Mouse (Mus musculus) lung, embryonic 16.5 days (tissue): ENCODE measurements around the gene Pet117. TPM values are rescaled to one million over a fixed set of nuclear protein-coding genes. Genes with fewer than 3 reads are reported as not detected.

ENCODE experiments used
- ATAC-seq: fragments of 200-750 bp; cut with Nextera tagmentation; 2 replicates; pipeline ENCODE4 v1.8.0; 2017; ENCODE audit warnings: low read depth, mild to moderate bottlenecking, moderate library complexity
- H3K27ac ChIP-seq: fragments of 300-500 bp; sonication (generic); 2 replicates; pipeline ENCODE4 v1.5.1; 2014; ENCODE audit warnings: mild to moderate bottlenecking, control low read depth, low read length
- H3K27me3 ChIP-seq: fragments of 300-500 bp; sonication (generic); 2 replicates; pipeline ENCODE4 v1.6.1; 2014; ENCODE audit warnings: low read depth, low read length, mixed read lengths; ENCODE audit not compliant: control insufficient read depth, insufficient read depth
- H3K36me3 ChIP-seq: fragments of 300-500 bp; sonication (generic); 2 replicates; pipeline ENCODE4 v1.6.1; 2014; ENCODE audit warnings: low read length; ENCODE audit not compliant: control insufficient read depth, insufficient read depth
- H3K4me1 ChIP-seq: fragments of 300-500 bp; sonication (generic); replicated peaks from 2 replicates; pipeline ENCODE4 v1.6.1; 2014; ENCODE audit warnings: low read length, mixed read lengths; ENCODE audit not compliant: control insufficient read depth, insufficient read depth
- H3K4me2 ChIP-seq: fragments of 300-500 bp; sonication (generic); 2 replicates; pipeline ENCODE4 v1.6.1; 2014; ENCODE audit warnings: low read depth, low read length, control low read depth
- H3K4me3 ChIP-seq: fragments of 300-500 bp; sonication (generic); 2 replicates; pipeline ENCODE4 v1.5.1; 2014; ENCODE audit warnings: mild to moderate bottlenecking, low read length, control low read depth
- H3K9ac ChIP-seq: fragments of 300-500 bp; sonication (generic); 2 replicates; pipeline ENCODE4 v1.6.1; 2014; ENCODE audit warnings: low read length, control low read depth
- H3K9me3 ChIP-seq: fragments of 300-500 bp; sonication (generic); 2 replicates; pipeline ENCODE4 v1.6.1; 2016; ENCODE audit warnings: low read length; ENCODE audit not compliant: control insufficient read depth
- WGBS: fragments of 180-500 bp; shearing (Covaris S2); extraction: QIAGEN DNeasy Blood & Tissue Kit; methylation state at CpG from one replicate; pipeline ENCODE4 v1.1.7; 2014; 5-methylcytosine and 5-hydroxymethylcytosine counted together
- polyA plus RNA-seq: library from polyadenylated mRNA; unstranded; fragments of >200 nt; fragmentation: Nextera tagmentation; extraction: Ambion mirVana; gene quantifications from 2 replicates; pipeline ENCODE4 v1.2.1, GENCODE M21; 2015

The Pet117 gene
- polyA plus RNA-seq, 1 experiment from 2014 or later = 2.4 TPM

DNA sequence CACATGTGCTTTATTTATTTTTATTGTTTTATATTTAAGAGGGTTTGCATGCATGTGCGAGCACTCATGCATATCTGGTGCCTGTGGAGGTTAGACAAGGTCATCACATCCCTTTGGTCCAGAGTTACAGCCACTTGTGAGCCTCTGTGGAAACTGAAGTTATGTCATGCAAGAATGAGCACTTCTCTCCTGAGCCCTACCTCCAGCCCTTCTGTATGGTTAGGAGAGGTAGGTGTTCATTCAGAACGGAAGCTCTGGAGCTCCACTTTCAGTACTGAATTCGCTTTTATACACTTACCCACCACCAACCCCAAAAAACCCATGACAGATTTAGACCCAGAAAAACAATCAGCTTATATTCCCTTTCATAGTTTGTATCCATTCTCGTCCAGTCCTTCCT, 2.8 kb downstream of the Pet117 start:
- no peaks in the 10 kb centered on the region for H3K27me3 ChIP-seq
- H3K4me2 ChIP-seq = no peak overlapping the region
- peaks cover 11% of the 10 kb centered on the region for H3K4me1 ChIP-seq
- ATAC-seq = no peak
- no peaks in the 10 kb centered on the region for H3K9me3 ChIP-seq
- WGBS = 87% methylated on average over 4 of the region's 4 CpGs
- no peak overlapping the region for H3K9ac ChIP-seq
- peaks cover 20% of the 10 kb centered on the region for H3K36me3 ChIP-seq
- no peak overlapping the region for H3K27ac ChIP-seq
- H3K4me3 ChIP-seq = no peak overlapping the region

DNA sequence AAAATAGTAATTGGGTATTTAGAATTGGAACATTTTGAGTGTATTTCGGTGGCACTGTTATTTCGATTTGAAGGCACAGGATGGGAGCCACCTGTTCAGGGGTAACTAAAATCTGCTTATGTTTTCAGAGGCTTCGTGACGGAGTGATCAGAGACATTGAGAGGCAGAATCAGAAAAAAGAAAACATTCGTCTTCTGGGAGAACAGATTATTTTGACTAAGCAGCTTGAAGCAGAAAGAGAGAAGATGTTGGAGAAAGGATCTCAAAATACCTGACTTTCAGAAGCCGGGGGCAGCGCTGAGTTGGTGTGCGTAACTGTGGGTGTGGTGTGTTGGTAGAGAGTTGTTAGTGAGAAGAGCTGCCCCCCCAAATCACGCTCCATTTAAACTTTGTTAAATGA, 4.3 kb downstream of the Pet117 start:
- Histone ChIP-seq H3K36me3 (peaks cover 29% of the 10 kb centered on the region), H3K4me1 (peaks cover 11% of the 10 kb centered on the region), H3K27me3 (no peaks in the 10 kb centered on the region), H3K4me3 (no peak overlapping the region), H3K9ac (no peak overlapping the region), H3K27ac (no peak overlapping the region), H3K4me2 (no peak overlapping the region), H3K9me3 (no peaks in the 10 kb centered on the region)
- 88% methylated on average over 9 of the region's 9 CpGs for WGBS
- no peak for ATAC-seq

DNA sequence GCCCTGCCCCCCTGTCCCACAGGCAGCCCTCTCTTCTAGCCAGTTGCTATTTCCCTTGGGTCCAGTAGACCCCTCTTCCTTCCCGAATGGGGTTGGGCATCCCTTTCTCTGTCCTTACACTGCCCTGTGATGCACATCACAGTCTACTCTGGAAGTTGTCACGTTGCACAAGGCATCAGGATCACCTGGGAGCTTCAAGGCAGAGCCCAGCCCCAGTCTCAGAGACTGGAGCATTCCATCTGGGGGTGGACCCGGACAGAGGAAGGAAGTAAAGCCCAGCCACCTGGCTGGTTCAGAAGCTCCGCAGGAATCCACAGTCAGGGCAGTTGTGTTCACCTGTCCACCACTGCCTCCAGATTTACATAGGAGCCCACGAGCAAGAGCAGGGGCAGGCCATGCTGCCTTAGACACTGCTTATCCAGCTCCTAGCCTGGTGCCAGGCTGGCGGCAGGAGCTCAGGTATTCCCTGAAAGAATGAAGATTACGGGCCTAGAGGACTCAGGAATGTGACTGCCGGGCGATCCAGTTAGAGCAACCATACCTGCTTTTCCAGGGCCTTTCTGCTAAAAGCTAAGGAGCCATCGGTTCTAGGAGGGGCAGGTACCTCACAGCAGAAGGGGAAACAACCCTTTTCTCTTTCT, 6.4 kb downstream of the Pet117 start:
- Histone ChIP-seq H3K36me3 (peaks cover 39% of the 10 kb centered on the region), H3K27ac (no peak overlapping the region), H3K27me3 (no peaks in the 10 kb centered on the region), H3K4me3 (no peak overlapping the region), H3K9me3 (no peaks in the 10 kb centered on the region), H3K4me2 (no peak overlapping the region), H3K4me1 (peaks cover 3% of the 10 kb centered on the region), H3K9ac (no peak overlapping the region; the same call in 1 of the 2 replicates)
- WGBS = 72% methylated on average over 10 of the region's 10 CpGs
- peak; percentile 54; the same call in 1 of the 2 replicates for ATAC-seq

DNA sequence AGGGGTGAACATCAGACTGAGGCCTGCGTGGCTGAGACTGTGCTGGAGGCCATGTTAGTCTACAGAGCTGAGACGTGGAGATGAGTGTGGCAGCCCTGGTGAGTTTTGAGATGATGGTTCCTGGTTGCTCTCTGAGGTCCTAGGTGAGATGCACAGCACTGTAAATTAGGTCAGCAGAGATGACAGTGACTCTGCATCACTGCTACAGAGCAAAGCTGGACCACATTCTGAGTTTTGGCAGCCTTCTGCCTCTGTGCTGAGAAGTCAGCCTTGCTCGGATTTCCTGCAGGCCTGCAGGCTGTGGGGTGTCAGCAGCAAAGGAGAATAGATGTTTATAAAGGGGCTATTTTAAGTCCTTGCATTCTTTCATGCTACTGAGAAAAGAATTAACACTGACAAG, 12.5 kb downstream of the Pet117 start:
- H3K27ac ChIP-seq = no peak overlapping the region; the same call in 1 of the 2 replicates
- ATAC-seq = peak; percentile 26; the same call in 1 of the 2 replicates
- H3K4me2 ChIP-seq = no peak overlapping the region
- H3K9me3 ChIP-seq = no peaks in the 10 kb centered on the region
- peaks cover 38% of the 10 kb centered on the region for H3K36me3 ChIP-seq
- no peak overlapping the region for H3K9ac ChIP-seq
- no peaks in the 10 kb centered on the region for H3K27me3 ChIP-seq
- H3K4me3 ChIP-seq = no peak overlapping the region
- H3K4me1 ChIP-seq = no peaks in the 10 kb centered on the region
- 78% methylated on average over 3 of the region's 3 CpGs for WGBS

DNA sequence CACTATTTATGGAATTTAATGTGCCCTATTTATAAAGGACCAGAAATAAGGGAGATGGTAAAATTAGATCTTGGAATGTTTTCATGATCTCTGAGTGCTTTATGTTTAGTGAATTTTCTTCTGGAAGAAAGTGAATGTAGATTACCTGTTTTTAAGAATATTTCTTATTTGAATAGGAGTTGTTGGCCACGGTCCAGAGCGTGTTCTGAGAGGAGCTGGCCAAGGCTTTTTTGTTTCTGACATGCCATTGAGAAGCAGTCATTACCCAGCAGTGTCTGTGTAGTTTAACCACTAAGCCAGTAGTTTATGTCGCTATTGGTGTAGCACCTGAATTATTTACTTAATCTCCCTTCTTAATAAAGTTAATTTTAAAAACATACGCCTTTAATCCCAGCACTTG, 12.9 kb downstream of the Pet117 start:
- no peak overlapping the region for H3K4me2 ChIP-seq
- ATAC-seq = no peak
- no peaks in the 10 kb centered on the region for H3K27me3 ChIP-seq
- 84% methylated on average over 4 of the region's 4 CpGs for WGBS
- no peak overlapping the region for H3K4me3 ChIP-seq
- H3K9ac ChIP-seq = no peak overlapping the region
- H3K36me3 ChIP-seq = peaks cover 36% of the 10 kb centered on the region
- no peak overlapping the region for H3K27ac ChIP-seq
- H3K4me1 ChIP-seq = no peaks in the 10 kb centered on the region
- no peaks in the 10 kb centered on the region for H3K9me3 ChIP-seq

DNA sequence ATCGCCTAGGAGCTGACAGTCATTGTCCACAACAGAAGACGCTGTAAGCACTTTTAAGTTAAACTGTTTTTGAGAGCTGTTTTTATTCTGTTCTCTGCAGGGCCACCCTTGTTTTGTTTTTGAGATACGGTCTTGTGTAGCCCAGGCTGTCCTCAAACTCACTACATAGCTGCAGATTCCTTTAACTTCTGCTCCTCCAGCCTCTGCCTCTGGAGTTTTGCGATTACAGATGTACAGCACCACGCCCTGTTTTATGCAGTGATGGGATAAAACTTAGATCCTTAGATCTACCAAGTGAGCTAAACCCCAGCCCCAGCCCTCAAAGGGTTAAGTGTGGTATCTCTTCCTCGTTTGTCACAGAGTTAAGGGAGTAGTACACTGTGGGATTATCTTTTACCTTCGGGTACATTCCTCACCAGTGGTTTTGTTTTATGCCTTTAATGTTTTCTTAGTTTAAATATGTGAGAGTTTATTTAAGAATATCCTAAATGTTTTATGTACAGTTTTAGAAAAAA, 13.9 kb downstream of the Pet117 start:
- no peaks in the 10 kb centered on the region for H3K27me3 ChIP-seq
- peaks cover 32% of the 10 kb centered on the region for H3K36me3 ChIP-seq
- H3K4me1 ChIP-seq = no peaks in the 10 kb centered on the region
- no peak for ATAC-seq
- H3K4me3 ChIP-seq = no peak overlapping the region
- H3K27ac ChIP-seq = no peak overlapping the region
- H3K4me2 ChIP-seq = no peak overlapping the region
- H3K9me3 ChIP-seq = no peaks in the 10 kb centered on the region
- WGBS = 77% methylated on average over 7 of the region's 7 CpGs
- no peak overlapping the region for H3K9ac ChIP-seq

DNA sequence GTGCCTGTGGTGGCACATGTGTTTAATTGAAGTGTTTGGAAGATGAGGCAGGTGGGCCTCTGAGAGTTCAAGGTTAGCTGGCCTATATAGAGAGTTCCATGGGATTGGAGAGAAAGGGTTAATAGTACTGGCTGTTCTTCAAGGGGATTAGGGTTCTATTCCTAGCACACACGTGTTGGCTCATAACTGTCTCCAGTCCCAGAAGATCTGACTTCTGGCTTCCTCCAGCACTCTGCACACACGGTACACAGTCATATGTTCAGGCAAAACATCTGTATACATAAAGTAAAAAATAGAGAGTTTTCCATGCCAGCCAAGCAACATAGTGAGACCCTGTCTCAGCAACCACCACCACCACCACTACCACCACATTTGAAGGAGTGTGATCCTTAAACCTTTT, 17.5 kb downstream of the Pet117 start:
- 71% methylated on average over 2 of the region's 2 CpGs for WGBS
- no peak overlapping the region for H3K27ac ChIP-seq
- H3K9me3 ChIP-seq = no peaks in the 10 kb centered on the region
- no peaks in the 10 kb centered on the region for H3K27me3 ChIP-seq
- H3K4me3 ChIP-seq = no peak overlapping the region
- peaks cover 39% of the 10 kb centered on the region for H3K36me3 ChIP-seq
- H3K4me1 ChIP-seq = no peaks in the 10 kb centered on the region
- ATAC-seq = no peak
- H3K9ac ChIP-seq = no peak overlapping the region
- H3K4me2 ChIP-seq = no peak overlapping the region

DNA sequence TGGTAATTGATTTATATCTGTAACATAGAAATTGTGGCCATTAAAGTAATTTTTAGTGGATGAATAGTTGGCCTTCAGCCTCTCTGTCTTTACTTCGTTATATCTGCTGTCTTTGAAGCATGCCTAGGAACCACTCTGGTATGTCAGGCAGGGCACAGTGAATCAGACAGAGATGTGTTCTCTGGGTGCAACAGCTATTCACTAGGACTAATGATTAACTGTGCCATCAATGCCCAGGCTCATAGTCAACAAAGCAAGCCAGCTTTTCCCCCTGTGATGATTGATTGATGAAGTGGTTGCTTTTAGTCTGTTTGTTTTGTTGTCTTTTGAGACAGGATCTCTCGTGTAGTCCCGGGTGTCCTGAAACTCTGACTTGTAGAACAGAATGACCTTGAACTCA, 19.6 kb downstream of the Pet117 start:
- WGBS = 42% methylated on average over 3 of the region's 3 CpGs
- H3K4me1 ChIP-seq = no peaks in the 10 kb centered on the region
- no peak overlapping the region for H3K9ac ChIP-seq
- no peak overlapping the region for H3K4me3 ChIP-seq
- no peak overlapping the region for H3K27ac ChIP-seq
- H3K4me2 ChIP-seq = no peak overlapping the region
- peaks cover 38% of the 10 kb centered on the region for H3K36me3 ChIP-seq
- ATAC-seq = no peak
- no peaks in the 10 kb centered on the region for H3K27me3 ChIP-seq
- no peaks in the 10 kb centered on the region for H3K9me3 ChIP-seq

DNA sequence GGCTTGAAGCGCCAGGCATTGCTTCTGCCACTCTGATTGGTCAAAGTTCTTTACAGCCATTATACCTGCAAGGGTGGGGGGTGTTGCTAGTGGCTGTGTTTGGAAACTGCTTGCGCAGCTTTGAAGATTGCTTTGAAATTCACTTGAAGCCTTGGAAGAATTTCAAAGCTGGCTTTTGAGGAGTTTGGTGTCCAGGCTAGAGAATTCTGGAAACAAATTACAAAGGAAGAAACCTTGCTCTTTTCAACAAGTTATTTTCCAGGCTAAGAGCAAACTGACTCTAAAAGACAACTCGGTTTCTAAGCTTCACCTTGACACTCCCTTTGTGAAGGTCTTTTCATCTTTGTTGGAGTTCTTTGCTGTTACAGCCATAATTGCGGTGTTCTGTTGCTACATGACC, 30.7 kb downstream of the Pet117 start:
- Histone ChIP-seq H3K4me1 (no peaks in the 10 kb centered on the region), H3K9me3 (no peaks in the 10 kb centered on the region), H3K27ac (no peak overlapping the region), H3K9ac (no peak overlapping the region), H3K4me2 (no peak overlapping the region), H3K36me3 (peaks cover 48% of the 10 kb centered on the region), H3K27me3 (no peaks in the 10 kb centered on the region), H3K4me3 (no peak overlapping the region)
- no peak for ATAC-seq
- 88% methylated on average over 4 of the region's 4 CpGs for WGBS
